Mouse (Mus musculus): ENCODE measurements around the gene E130114P18Rik. TPM values are rescaled to one million over a fixed set of nuclear protein-coding genes. Genes with fewer than 3 reads are reported as not detected.

E130114P18Rik gene
- polyA plus RNA-seq, 1 experiment from 2014 or later: 12.7 TPM

GRCm38 (mm10) chr4:97796505-97796904, 18.6 kb upstream of the E130114P18Rik start:
- H3K9ac ChIP-seq: no peak overlapping the region
- ATAC-seq (replicated peaks): no peak
- 76% methylated on average over 10 of the region's 10 CpGs for WGBS
- H3K27ac ChIP-seq: no peak overlapping the region
- H3K4me1 ChIP-seq: peaks cover 2% of the 10 kb centered on the region; the same call in 1 of the 2 replicates
- no peaks in the 10 kb centered on the region for H3K27me3 ChIP-seq (replicated peaks)
- H3K4me2 ChIP-seq: no peak overlapping the region
- H3K36me3 ChIP-seq (replicated peaks): no peaks in the 10 kb centered on the region
- H3K4me3 ChIP-seq: no peak overlapping the region
- no peaks in the 10 kb centered on the region for H3K9me3 ChIP-seq

GRCm38 (mm10) chr4:97795957-97796356, 18.1 kb upstream of the E130114P18Rik start:
- Histone ChIP-seq H3K4me3 (no peak overlapping the region), H3K36me3 (replicated peaks) (no peaks in the 10 kb centered on the region), H3K9me3 (no peaks in the 10 kb centered on the region), H3K27me3 (replicated peaks) (no peaks in the 10 kb centered on the region), H3K9ac (no peak overlapping the region), H3K4me2 (no peak overlapping the region), H3K4me1 (peaks cover 2% of the 10 kb centered on the region; the same call in 1 of the 2 replicates), H3K27ac (no peak overlapping the region)
- ATAC-seq (replicated peaks): no peak
- WGBS: 70% methylated on average over 5 of the region's 5 CpGs

DNA sequence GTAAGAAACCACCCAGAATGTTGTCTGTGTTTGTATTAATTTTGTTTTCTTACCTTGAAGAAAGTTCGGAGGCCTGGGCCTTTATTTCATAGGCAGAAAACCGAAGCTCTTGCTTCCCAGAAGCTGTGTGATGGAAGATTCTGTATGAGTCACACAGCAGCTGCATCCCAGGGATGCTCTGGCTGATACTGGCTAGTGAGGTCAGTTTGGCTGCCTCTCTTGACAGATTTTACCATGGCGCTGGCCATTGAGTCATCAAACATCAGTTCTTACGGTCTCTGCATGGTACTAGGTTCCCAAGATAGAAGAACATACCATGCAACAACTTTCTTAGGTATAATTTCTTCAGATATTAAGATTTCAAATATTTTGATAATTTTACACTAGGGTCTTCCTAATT, 17.0 kb upstream of the E130114P18Rik start:
- no peak for ATAC-seq (replicated peaks)
- Histone ChIP-seq H3K36me3 (replicated peaks) (no peaks in the 10 kb centered on the region), H3K4me3 (no peak overlapping the region), H3K27me3 (replicated peaks) (0 out of 2 replicates have a peak, but pooled peaks cover 3% of the 10 kb centered on the region), H3K4me1 (peaks cover 2% of the 10 kb centered on the region; the same call in 1 of the 2 replicates), H3K9ac (no peak overlapping the region), H3K4me2 (no peak overlapping the region), H3K9me3 (no peaks in the 10 kb centered on the region), H3K27ac (no peak overlapping the region)
- 90% methylated on average over 4 of the region's 4 CpGs for WGBS

- Histone ChIP-seq H3K36me3 (replicated peaks) (no peaks in the 10 kb centered on the region), H3K4me2 (no peak overlapping the region), H3K27me3 (replicated peaks) (0 out of 2 replicates have a peak, but pooled peaks cover 3% of the 10 kb centered on the region), H3K4me1 (peaks cover 2% of the 10 kb centered on the region; the same call in 1 of the 2 replicates), H3K9me3 (no peaks in the 10 kb centered on the region), H3K9ac (no peak overlapping the region), H3K4me3 (no peak overlapping the region), H3K27ac (no peak overlapping the region)
- WGBS: 79% methylated on average over 10 of the region's 10 CpGs
- ATAC-seq (replicated peaks): no peak
Observed at GRCm38 (mm10) chr4:97793931-97794330, 16.1 kb upstream of the E130114P18Rik start.

DNA sequence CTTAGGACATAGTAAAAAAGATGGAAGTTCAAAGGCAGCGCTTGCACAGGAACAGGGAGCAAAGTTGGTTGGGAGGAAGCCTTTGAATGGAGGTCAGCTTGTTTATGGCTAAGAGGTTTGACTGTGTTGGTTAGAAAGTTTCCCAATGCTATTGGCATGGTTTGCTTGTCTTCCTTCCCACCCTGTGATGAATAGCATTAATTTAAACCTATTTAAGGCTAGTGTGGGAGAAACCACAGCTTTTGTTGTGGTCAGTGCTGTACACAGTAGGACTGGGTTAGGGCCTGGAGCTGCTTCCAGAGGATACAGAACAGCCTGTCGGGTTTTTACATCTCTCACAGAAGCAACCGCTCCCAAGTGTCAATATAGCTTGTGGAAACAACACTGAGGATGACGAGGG, 10.7 kb upstream of the E130114P18Rik start:
- Histone ChIP-seq H3K9me3 (no peaks in the 10 kb centered on the region), H3K27ac (no peak overlapping the region), H3K9ac (no peak overlapping the region), H3K36me3 (replicated peaks) (no peaks in the 10 kb centered on the region), H3K27me3 (replicated peaks) (0 out of 2 replicates have a peak, but pooled peaks cover 3% of the 10 kb centered on the region), H3K4me2 (no peak overlapping the region), H3K4me1 (0 out of 2 replicates have a peak, but pooled peaks cover 4% of the 10 kb centered on the region), H3K4me3 (no peak overlapping the region)
- 59% methylated on average over 4 of the region's 4 CpGs for WGBS
- no peak for ATAC-seq (replicated peaks)

- Histone ChIP-seq H3K27ac (no peak overlapping the region), H3K27me3 (replicated peaks) (0 out of 2 replicates have a peak, but pooled peaks cover 3% of the 10 kb centered on the region), H3K9ac (no peak overlapping the region), H3K36me3 (replicated peaks) (no peaks in the 10 kb centered on the region), H3K4me2 (no peak overlapping the region), H3K9me3 (no peaks in the 10 kb centered on the region), H3K4me1 (0 out of 2 replicates have a peak, but pooled peaks cover 4% of the 10 kb centered on the region), H3K4me3 (no peak overlapping the region)
- WGBS: 69% methylated on average over 3 of the region's 3 CpGs
- ATAC-seq (replicated peaks): no peak
Observed at GRCm38 (mm10) chr4:97787515-97787914, 9.6 kb upstream of the E130114P18Rik start.

DNA sequence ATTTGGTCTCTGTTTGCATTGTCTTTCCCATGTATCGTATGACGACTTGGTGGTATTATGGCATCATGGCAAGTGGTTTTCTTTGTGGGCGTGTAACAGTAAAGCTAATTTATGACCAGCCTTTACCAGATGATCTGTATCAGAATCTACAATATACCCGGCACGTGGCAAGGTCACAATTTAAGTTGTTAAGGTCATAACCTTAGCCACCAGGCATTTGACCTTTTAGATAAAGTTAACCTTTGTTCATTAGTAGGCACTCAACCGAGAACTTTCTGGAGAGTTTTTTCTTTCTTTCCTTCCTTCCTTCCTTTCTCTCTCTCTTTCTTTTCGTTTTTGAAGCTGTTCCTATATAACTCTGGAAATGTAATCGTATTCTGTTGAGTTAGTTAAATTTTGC, 8.7 kb upstream of the E130114P18Rik start:
- Histone ChIP-seq H3K27me3 (replicated peaks) (0 out of 2 replicates have a peak, but pooled peaks cover 3% of the 10 kb centered on the region), H3K4me3 (no peak overlapping the region), H3K4me1 (0 out of 2 replicates have a peak, but pooled peaks cover 4% of the 10 kb centered on the region), H3K9ac (no peak overlapping the region), H3K9me3 (no peaks in the 10 kb centered on the region), H3K27ac (no peak overlapping the region), H3K36me3 (replicated peaks) (no peaks in the 10 kb centered on the region), H3K4me2 (no peak overlapping the region)
- WGBS: 53% methylated on average over 8 of the region's 8 CpGs
- no peak for ATAC-seq (replicated peaks)

DNA sequence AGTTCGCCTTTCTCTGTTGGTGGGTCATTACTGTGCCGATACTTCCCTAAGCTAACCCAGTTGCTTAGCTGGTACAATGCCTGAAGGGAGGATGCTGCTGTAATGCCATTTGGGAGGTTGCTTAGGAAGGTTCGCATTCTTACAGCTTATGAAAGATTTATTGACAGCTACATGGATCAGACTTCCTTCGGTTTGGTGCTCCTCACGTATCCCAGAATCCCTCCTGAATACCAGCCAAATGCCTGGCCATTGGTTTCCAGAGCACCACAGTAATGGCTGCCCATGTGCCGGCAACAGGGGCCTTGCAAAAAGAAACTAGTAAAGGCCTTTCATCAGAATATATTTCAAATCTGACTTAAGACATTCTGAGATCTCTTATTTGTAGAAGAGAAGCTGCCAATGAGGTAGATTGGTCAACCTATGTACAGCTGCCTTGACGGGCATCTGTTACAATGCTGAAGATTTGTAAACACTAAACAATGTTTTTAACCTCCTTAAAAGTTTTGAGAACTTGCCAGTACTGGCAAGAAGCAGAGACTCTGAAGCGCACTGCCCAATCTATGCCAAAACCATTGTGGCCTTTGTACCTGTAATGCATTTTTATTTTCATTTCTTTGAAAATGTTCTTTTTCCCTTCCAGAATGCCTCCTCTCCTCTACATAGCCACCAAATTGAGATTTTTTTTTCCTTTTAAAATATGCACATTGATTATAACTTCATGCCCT, 7.8 kb upstream of the E130114P18Rik start:
- no peak for ATAC-seq (replicated peaks)
- 0 out of 2 replicates have a peak, but pooled peaks cover 4% of the 10 kb centered on the region for H3K4me1 ChIP-seq
- no peak overlapping the region for H3K4me2 ChIP-seq

DNA sequence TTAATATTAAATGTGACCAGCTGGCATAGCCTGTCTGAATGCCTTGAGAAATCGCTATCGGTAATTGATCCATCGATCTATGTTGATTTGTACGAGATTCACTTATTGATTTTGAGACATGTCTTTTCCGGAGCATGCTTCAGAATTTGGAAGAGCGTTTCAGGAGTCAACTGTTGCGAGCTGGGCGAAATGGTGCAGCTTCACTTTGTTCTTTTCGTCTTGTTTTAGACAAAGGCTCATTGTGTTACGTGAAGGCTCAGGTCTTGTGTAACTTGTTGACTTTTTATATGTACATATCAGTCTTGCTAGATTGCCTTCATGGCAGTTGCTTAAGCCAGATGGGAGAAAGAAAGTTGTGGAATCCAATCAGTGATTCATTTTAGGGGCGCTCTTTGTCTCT, 6.4 kb upstream of the E130114P18Rik start:
- H3K4me1 ChIP-seq: 0 out of 2 replicates have a peak, but pooled peaks cover 4% of the 10 kb centered on the region
- H3K27me3 ChIP-seq (replicated peaks): peaks cover 3% of the 10 kb centered on the region; the same call in 1 of the 2 replicates
- no peak overlapping the region for H3K4me3 ChIP-seq
- H3K9ac ChIP-seq: no peak overlapping the region
- no peaks in the 10 kb centered on the region for H3K36me3 ChIP-seq (replicated peaks)
- no peaks in the 10 kb centered on the region for H3K9me3 ChIP-seq
- no peak for ATAC-seq (replicated peaks)
- no peak overlapping the region for H3K4me2 ChIP-seq
- WGBS: 77% methylated on average over 11 of the region's 11 CpGs
- H3K27ac ChIP-seq: no peak overlapping the region

More for the DNA sequence above, 7.8 kb upstream of the E130114P18Rik start:
- Histone ChIP-seq H3K9me3 (no peaks in the 10 kb centered on the region), H3K36me3 (replicated peaks) (no peaks in the 10 kb centered on the region), H3K4me3 (no peak overlapping the region), H3K27me3 (replicated peaks) (0 out of 2 replicates have a peak, but pooled peaks cover 3% of the 10 kb centered on the region), H3K27ac (no peak overlapping the region), H3K9ac (no peak overlapping the region)
- WGBS: 69% methylated on average over 8 of the region's 8 CpGs

GRCm38 (mm10) chr4:97783073-97783879, 5.4 kb upstream of the E130114P18Rik start:
- Histone ChIP-seq H3K27ac (no peak overlapping the region), H3K27me3 (replicated peaks) (peaks cover 3% of the 10 kb centered on the region; the same call in 1 of the 2 replicates), H3K9ac (no peak overlapping the region), H3K9me3 (no peaks in the 10 kb centered on the region), H3K4me3 (no peak overlapping the region), H3K36me3 (replicated peaks) (no peaks in the 10 kb centered on the region), H3K4me1 (peaks cover 8% of the 10 kb centered on the region; the same call in 1 of the 2 replicates), H3K4me2 (no peak overlapping the region)
- no peak for ATAC-seq (replicated peaks)
- WGBS: 93% methylated on average over 26 of the region's 26 CpGs

DNA sequence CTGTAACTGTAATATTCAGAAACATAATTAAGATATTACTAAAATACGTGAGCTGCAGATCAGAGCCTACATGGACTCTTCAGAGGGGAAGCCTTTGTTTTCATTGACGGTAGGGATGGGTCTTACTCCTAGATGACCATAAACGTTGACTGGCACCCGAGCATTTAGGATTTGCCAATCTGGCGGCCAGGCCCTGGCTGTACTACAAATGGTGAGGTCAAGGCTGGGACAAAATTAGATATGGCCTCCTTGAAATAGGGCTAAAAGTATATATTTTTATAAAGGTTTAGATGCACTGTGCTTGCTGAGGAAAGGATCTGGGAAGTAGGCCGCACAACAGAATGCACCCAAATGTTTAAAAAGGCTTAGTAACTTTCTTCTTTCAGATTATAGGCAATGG, 4.6 kb upstream of the E130114P18Rik start:
- Histone ChIP-seq H3K9ac (no peak overlapping the region), H3K4me3 (no peak overlapping the region), H3K9me3 (no peaks in the 10 kb centered on the region), H3K36me3 (replicated peaks) (no peaks in the 10 kb centered on the region), H3K27ac (no peak overlapping the region), H3K27me3 (replicated peaks) (peaks cover 3% of the 10 kb centered on the region; the same call in 1 of the 2 replicates), H3K4me1 (peaks cover 7% of the 10 kb centered on the region; the same call in 1 of the 2 replicates), H3K4me2 (no peak overlapping the region)
- ATAC-seq (replicated peaks): no peak
- 85% methylated on average over 6 of the region's 6 CpGs for WGBS

- no peak overlapping the region for H3K27ac ChIP-seq
- ATAC-seq (replicated peaks): no peak
- H3K4me3 ChIP-seq: no peak overlapping the region
Observed at GRCm38 (mm10) chr4:97782069-97782468, 4.2 kb upstream of the E130114P18Rik start.

More at GRCm38 (mm10) chr4:97782069-97782468, 4.2 kb upstream of the E130114P18Rik start:
- Histone ChIP-seq H3K4me2 (no peak overlapping the region), H3K9ac (no peak overlapping the region), H3K27me3 (replicated peaks) (peaks cover 4% of the 10 kb centered on the region; the same call in 1 of the 2 replicates), H3K9me3 (no peaks in the 10 kb centered on the region), H3K4me1 (peaks cover 6% of the 10 kb centered on the region; the same call in 1 of the 2 replicates), H3K36me3 (replicated peaks) (no peaks in the 10 kb centered on the region)
- WGBS: 83% methylated on average over 3 of the region's 3 CpGs
